10 mouse cellular contexts compared by ENCODE assay signal in the genomic region with DNA sequence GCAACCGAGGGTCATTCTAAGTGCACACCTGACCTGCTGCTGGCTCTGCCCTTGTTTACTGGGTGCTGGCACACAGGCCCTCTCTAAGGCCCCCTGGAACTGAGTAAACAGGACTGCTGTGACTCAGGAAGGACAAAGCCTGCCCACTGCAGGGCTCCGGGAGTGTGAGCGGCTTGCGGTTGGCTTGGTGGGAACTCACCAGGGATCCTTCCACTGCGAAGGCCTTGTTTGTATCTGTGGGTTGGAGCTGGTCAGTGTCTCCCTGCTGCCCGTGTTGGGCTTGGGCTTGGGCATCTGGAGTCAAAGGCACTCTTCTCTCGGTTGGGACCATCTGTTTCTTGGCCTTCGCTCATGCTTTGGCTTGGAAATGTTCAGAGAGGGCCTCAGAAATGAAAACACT. TPM values are rescaled to one million over a fixed set of nuclear protein-coding genes. Genes with fewer than 3 reads are reported as not detected.
DNase-seq lines count a peak whose midpoint lies in the region; ATAC-seq and TF ChIP-seq lines count a peak whose summit lies in the region.
"Had no signal": no experiment of that assay in that cellular context is flagged by ENCODE, and none has a peak within 500 bp of the region (broad histone marks: within the 10 kb centered on the region; RNA-seq: fewer than 3 reads in every experiment).

No protein-coding gene starts in this region.

- peak overlapping the region; percentile 92 for H3K27ac ChIP-seq in cerebellum, adult 2 months (ENCODE audit: insufficient read depth, low read length)
- H3K27ac ChIP-seq in lung, embryonic 15.5 days: peak overlapping the region; percentile 69
- H3K27ac ChIP-seq in embryonic facial prominence, embryonic 13.5 days: peak overlapping the region; percentile 68
- 0 out of 2 replicates have a peak overlapping the region, but pooled peaks have one; percentile 5 for H3K27ac ChIP-seq in neural tube, embryonic 12.5 days

- no peak overlapping the region for H3K4me3 ChIP-seq in cerebellum, adult 2 months (replicated peaks; ENCODE audit: insufficient read depth, low read depth, low read length)
- no peak overlapping the region for H3K4me3 ChIP-seq in lung, embryonic 15.5 days
- no peak overlapping the region for H3K4me3 ChIP-seq in embryonic facial prominence, embryonic 13.5 days
- no peak overlapping the region for H3K4me3 ChIP-seq in neural tube, embryonic 12.5 days

- DNase-seq in cerebellum, adult 2 months: peak; percentile 52 to 64
- DNase-seq in cerebellum, adult 8-10 months: no peak
- DNase-seq in lung, postnatal 36 days: no peak
- DNase-seq in left cerebral cortex, postnatal 4 days: no peak
- DNase-seq in frontal cortex, adult 2 months (ENCODE audit: extremely low spot score in 1 of 2, low spot score in 1 of 2): no peak
- DNase-seq: kidney, postnatal 25 days; right cerebral cortex, postnatal 14 days had no signal

- peaks cover 30% of the 10 kb centered on the region for H3K36me3 ChIP-seq in lung, embryonic 15.5 days
- H3K36me3 ChIP-seq in embryonic facial prominence, embryonic 13.5 days: peaks cover 51% of the 10 kb centered on the region
- H3K36me3 ChIP-seq in neural tube, embryonic 12.5 days: peaks cover 51% of the 10 kb centered on the region

- no peaks in the 10 kb centered on the region for H3K27me3 ChIP-seq in cerebellum, adult 2 months (ENCODE audit: control insufficient read depth, insufficient read depth, low read length)
- H3K27me3 ChIP-seq in lung, embryonic 15.5 days: no peaks in the 10 kb centered on the region
- no peaks in the 10 kb centered on the region for H3K27me3 ChIP-seq in embryonic facial prominence, embryonic 13.5 days
- no peaks in the 10 kb centered on the region for H3K27me3 ChIP-seq in neural tube, embryonic 12.5 days (replicated peaks)

- peak; percentile 40 for ATAC-seq in lung, embryonic 15.5 days (ENCODE audit: borderline replicate concordance, extremely low read depth, low FRiP score, low TSS enrichment)
- ATAC-seq in embryonic facial prominence, embryonic 13.5 days (ENCODE audit: insufficient number of reproducible peaks, insufficient read depth, low FRiP score, low TSS enrichment, low read depth): no peak
- ATAC-seq in neural tube, embryonic 12.5 days (ENCODE audit: low FRiP score, low read depth): 0 out of 2 replicates have a peak, but pooled peaks have one; percentile 38

- WGBS in cerebellum, adult 2 months: 8% methylated on average over 8 of the region's 8 CpGs
- 45% methylated on average over 8 of the region's 8 CpGs for WGBS in lung, embryonic 15.5 days
- WGBS in embryonic facial prominence, embryonic 13.5 days: 60% methylated on average over 8 of the region's 8 CpGs
- 54% methylated on average over 8 of the region's 8 CpGs for WGBS in neural tube, embryonic 12.5 days

- H3K4me2 ChIP-seq in lung, embryonic 15.5 days: no peak overlapping the region
- no peak overlapping the region for H3K4me2 ChIP-seq in embryonic facial prominence, embryonic 13.5 days
- no peak overlapping the region for H3K4me2 ChIP-seq in neural tube, embryonic 12.5 days (replicated peaks)

- intact Hi-C loops in left cerebral cortex, postnatal 4 days (cut with DNase I): no loop called here

- H3K9me3 ChIP-seq in lung, embryonic 15.5 days: no peaks in the 10 kb centered on the region
- H3K9me3 ChIP-seq in embryonic facial prominence, embryonic 13.5 days: no peaks in the 10 kb centered on the region
- no peaks in the 10 kb centered on the region for H3K9me3 ChIP-seq in neural tube, embryonic 12.5 days

- TF ChIP-seq POLR2A in cerebellum, adult 2 months (IDR thresholded peaks at IDR 0.05; ENCODE audit: borderline replicate concordance, insufficient read depth, low read length): no peak

- peaks cover 14% of the 10 kb centered on the region for H3K4me1 ChIP-seq in cerebellum, adult 2 months (ENCODE audit: control insufficient read depth, insufficient read depth, low read length)
- peaks cover 16% of the 10 kb centered on the region for H3K4me1 ChIP-seq in lung, embryonic 15.5 days
- H3K4me1 ChIP-seq in embryonic facial prominence, embryonic 13.5 days: peaks cover 21% of the 10 kb centered on the region
- H3K4me1 ChIP-seq in neural tube, embryonic 12.5 days: 0 out of 2 replicates have a peak, but pooled peaks cover 9% of the 10 kb centered on the region

- no peak for TF ChIP-seq CTCF in cerebellum, adult 2 months (IDR thresholded peaks at IDR 0.05; ENCODE audit: borderline replicate concordance, insufficient read depth, low read depth, low read length)

- H3K9ac ChIP-seq in lung, embryonic 15.5 days: no peak overlapping the region
- H3K9ac ChIP-seq in embryonic facial prominence, embryonic 13.5 days: no peak overlapping the region; the same call in 1 of the 2 replicates
- no peak overlapping the region for H3K9ac ChIP-seq in neural tube, embryonic 12.5 days

RNA-seq across cellular contexts. Expression of a gene that starts 34.9 kb away (rescaled TPM):
- 26.0 and 26.6 TPM in 2 replicates for polyA plus RNA-seq in cerebellum, adult 2 months (2012; rRNA removed)
- 29.4 and 32.2 TPM in 2 replicates for polyA plus RNA-seq in lung, embryonic 15.5 days (2015; fragmentation: Nextera tagmentation; extraction: Ambion mirVana)
- 29.1 and 30.7 TPM in 2 replicates for polyA plus RNA-seq in embryonic facial prominence, embryonic 13.5 days (2015; fragmentation: Nextera tagmentation; extraction: Ambion mirVana)
- 30.4 and 32.8 TPM in 2 replicates for polyA plus RNA-seq in neural tube, embryonic 12.5 days (2016; fragmentation: Nextera tagmentation; extraction: Ambion mirVana)
- total RNA-seq in left cerebral cortex, postnatal 4 days (2021): 10 to 100 TPM; 25.4 to 27.0 TPM
- 23.6 and 25.4 TPM in 2 replicates for polyA plus RNA-seq in frontal cortex, adult 2 months (2012; rRNA removed)

Comparison
In these comparisons a context has a peak if more than half of its experiments do, and no peak if none do; other contexts are left out.
1. DNase-seq: peak in cerebellum, adult 2 months (2 of 2); none in cerebellum, adult 8-10 months (single experiment), lung, postnatal 36 days (single experiment), left cerebral cortex, postnatal 4 days (single experiment) and frontal cortex, adult 2 months (0 of 2).
2. H3K27ac ChIP-seq: peak in every context shown above with its lines; median percentile 92 in cerebellum, adult 2 months; 69 in lung, embryonic 15.5 days; 68 in embryonic facial prominence, embryonic 13.5 days; 5 in neural tube, embryonic 12.5 days.